Mouse (Mus musculus) kidney, postnatal 0 days (tissue): ENCODE results near the gene 2010315B03Rik. TPM values are rescaled to one million over a fixed set of nuclear protein-coding genes. Genes with fewer than 3 reads are reported as not detected.

Experiments
- ATAC-seq: fragments of 200-750 bp; cut with Nextera tagmentation; replicated peaks from 2 replicates; pipeline ENCODE4 v1.8.0; 2017; ENCODE audit warnings: low read depth, moderate number of reproducible peaks, moderate TSS enrichment, moderate library complexity; ENCODE audit not compliant: low FRiP score
- DNase-seq: peaks from one replicate; pipeline ENCODE4 v3.0.0-alpha.2; 2016; ENCODE audit warnings: low spot score
- H3K27ac ChIP-seq: fragments of 300-500 bp; sonication (generic); 2 replicates; pipeline ENCODE4 v1.5.1; 2014; ENCODE audit warnings: mild to moderate bottlenecking
- H3K27me3 ChIP-seq: fragments of 300-500 bp; sonication (generic); 2 replicates; pipeline ENCODE4 v1.6.1; 2014; ENCODE audit warnings: low read length, mixed read lengths; ENCODE audit not compliant: insufficient read depth
- H3K36me3 ChIP-seq: fragments of 300-500 bp; sonication (generic); 2 replicates; pipeline ENCODE4 v1.6.1; 2014; ENCODE audit warnings: low read length, mixed read lengths; ENCODE audit not compliant: insufficient read depth
- H3K4me1 ChIP-seq: fragments of 300-500 bp; sonication (generic); replicated peaks from 2 replicates; pipeline ENCODE4 v1.6.1; 2014; ENCODE audit warnings: antibody characterized with exemption, low read length, mixed read lengths; ENCODE audit not compliant: insufficient read depth
- H3K4me2 ChIP-seq: fragments of 300-500 bp; sonication (generic); 2 replicates; pipeline ENCODE4 v1.6.1; 2014; ENCODE audit warnings: mild to moderate bottlenecking, low read length, moderate library complexity, mixed read lengths
- H3K4me3 ChIP-seq: fragments of 300-500 bp; sonication (generic); replicated peaks from 2 replicates; pipeline ENCODE4 v1.5.1; 2014; ENCODE audit warnings: low read depth, low read length
- H3K9ac ChIP-seq: fragments of 300-500 bp; sonication (generic); 2 replicates; pipeline ENCODE4 v1.6.1; 2014; ENCODE audit warnings: low read depth, low read length
- H3K9me3 ChIP-seq: fragments of 300-500 bp; sonication (generic); replicated peaks from 2 replicates; pipeline ENCODE4 v1.6.1; 2016; ENCODE audit warnings: low read length, inconsistent platforms, mixed read lengths
- CTCF ChIP-seq: IDR thresholded peaks from 2 replicates; pipeline ENCODE4 v1.5.1; 2016; ENCODE audit warnings: antibody characterized with exemption, low read depth, mild to moderate bottlenecking, moderate library complexity
- WGBS: fragments of 180-500 bp; shearing (Covaris S2); extraction: QIAGEN DNeasy Blood & Tissue Kit; methylation state at CpG from one replicate; pipeline ENCODE4 v1.1.7; 2014; 5-methylcytosine and 5-hydroxymethylcytosine counted together
- polyA plus RNA-seq: library from polyadenylated mRNA; unstranded; fragments of >200 nt; fragmentation: Nextera tagmentation; extraction: Ambion mirVana; gene quantifications from 2 replicates; pipeline ENCODE4 v1.2.1, GENCODE M21; 2015

2010315B03Rik gene
- 14.6 and 16.7 TPM in 2 replicates for polyA plus RNA-seq

GRCm38 (mm10) chr9:124312171-124313142, at the start of gene 2010315B03Rik:
Gene 2010315B03Rik (minus strand): TSS chr9:124312696.
- Histone ChIP-seq H3K4me1 (no peaks in the 10 kb centered on the region), H3K9me3 (no peaks in the 10 kb centered on the region), H3K27ac (peak within 1 kb of the TSS; percentile 94), H3K4me3 (peak within 1 kb of the TSS; percentile 67), H3K27me3 (no peaks in the 10 kb centered on the region), H3K4me2 (peak within 1 kb of the TSS; percentile 60), H3K9ac (peak within 1 kb of the TSS; percentile 85), H3K36me3 (no peaks in the 10 kb centered on the region)
- TF ChIP-seq CTCF = no peak
- WGBS = 1% methylated on average over 21 of the region's 22 CpGs
- DNase-seq = peak; percentile 95
- ATAC-seq = peak; percentile 100

DNA sequence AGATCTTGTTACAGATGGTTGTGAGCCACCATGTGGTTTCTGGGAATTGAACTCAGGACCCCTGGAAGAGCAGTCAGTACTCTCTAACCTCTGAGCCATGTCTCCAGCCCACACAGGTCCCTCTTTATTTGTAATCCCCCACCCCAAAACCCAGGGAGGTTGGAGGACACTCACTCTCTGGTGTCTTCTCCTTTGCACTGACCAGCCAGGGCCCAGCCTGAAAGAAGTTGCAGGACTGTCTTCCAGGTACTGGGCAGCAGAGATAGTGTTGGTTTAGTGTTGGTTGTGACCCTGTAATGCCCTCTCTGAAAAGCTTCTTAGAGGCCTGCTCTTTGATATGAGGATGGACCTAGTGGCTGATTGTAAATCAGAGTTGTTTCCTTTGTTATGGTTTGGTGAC, 994 bp downstream of the 2010315B03Rik start:
- H3K4me3 ChIP-seq = peak overlapping the region; percentile 67
- no peaks in the 10 kb centered on the region for H3K4me1 ChIP-seq
- no peak for ATAC-seq
- no peaks in the 10 kb centered on the region for H3K27me3 ChIP-seq
- DNase-seq = no peak
- no peaks in the 10 kb centered on the region for H3K36me3 ChIP-seq
- no peak for TF ChIP-seq CTCF
- H3K4me2 ChIP-seq = peak overlapping the region; percentile 60
- H3K27ac ChIP-seq = peak overlapping the region; percentile 42; the same call in 1 of the 2 replicates
- no peaks in the 10 kb centered on the region for H3K9me3 ChIP-seq
- H3K9ac ChIP-seq = peak overlapping the region; percentile 85

DNA sequence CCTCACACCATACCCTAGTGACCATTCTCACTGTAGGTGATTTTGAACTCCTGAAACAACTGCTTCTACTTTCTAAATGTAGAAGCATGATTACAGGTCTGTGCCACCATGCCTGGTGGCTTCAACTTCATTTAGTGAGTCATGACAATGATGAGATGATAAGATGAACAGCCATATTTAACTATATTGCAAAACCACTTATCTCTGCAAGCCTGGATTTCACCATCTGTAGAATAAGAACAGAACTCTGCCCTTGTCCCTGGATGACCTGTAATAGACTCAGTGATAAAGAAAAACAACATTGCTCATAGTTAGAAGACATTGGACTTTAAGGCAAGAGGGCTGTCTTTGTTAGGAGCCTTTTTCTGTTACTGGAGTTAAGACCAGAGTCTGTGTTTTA, 24.2 kb downstream of the 2010315B03Rik start:
- no peak overlapping the region for H3K4me3 ChIP-seq
- no peak for ATAC-seq
- H3K27me3 ChIP-seq = no peaks in the 10 kb centered on the region
- TF ChIP-seq CTCF = no peak
- DNase-seq = no peak
- H3K36me3 ChIP-seq = peaks cover 5% of the 10 kb centered on the region; the same call in 1 of the 2 replicates
- no peaks in the 10 kb centered on the region for H3K4me1 ChIP-seq
- no peak overlapping the region for H3K27ac ChIP-seq
- peaks cover 8% of the 10 kb centered on the region for H3K9me3 ChIP-seq
- H3K9ac ChIP-seq = no peak overlapping the region
- H3K4me2 ChIP-seq = no peak overlapping the region

GRCm38 (mm10) chr9:124281912-124282686, 30.4 kb downstream of the 2010315B03Rik start:
- H3K9ac ChIP-seq = peak overlapping the region; percentile 77
- peak; percentile 97 for DNase-seq
- peaks cover 11% of the 10 kb centered on the region; the same call in 1 of the 2 replicates for H3K36me3 ChIP-seq
- WGBS = 1% methylated on average over 22 of the region's 22 CpGs
- peak overlapping the region; percentile 66 for H3K4me2 ChIP-seq
- no peaks in the 10 kb centered on the region for H3K27me3 ChIP-seq
- peak; percentile 16; the same call in 1 of the 2 replicates for TF ChIP-seq CTCF
- ATAC-seq = peak; percentile 97
- no peaks in the 10 kb centered on the region for H3K9me3 ChIP-seq
- peak overlapping the region; percentile 77 for H3K4me3 ChIP-seq
- H3K4me1 ChIP-seq = 0 out of 2 replicates have a peak, but pooled peaks cover 4% of the 10 kb centered on the region
- H3K27ac ChIP-seq = peak overlapping the region; percentile 83

GRCm38 (mm10) chr9:124281448-124281791, 31.1 kb downstream of the 2010315B03Rik start:
- no peak for TF ChIP-seq CTCF
- Histone ChIP-seq H3K9me3 (no peaks in the 10 kb centered on the region), H3K4me2 (peak overlapping the region; percentile 66), H3K36me3 (peaks cover 11% of the 10 kb centered on the region; the same call in 1 of the 2 replicates), H3K9ac (peak overlapping the region; percentile 77; the same call in 1 of the 2 replicates), H3K4me3 (peak overlapping the region; percentile 77), H3K4me1 (0 out of 2 replicates have a peak, but pooled peaks cover 4% of the 10 kb centered on the region), H3K27me3 (no peaks in the 10 kb centered on the region), H3K27ac (peak overlapping the region; percentile 83)
- WGBS = 16% methylated on average over 1 of the region's 1 CpGs
- ATAC-seq (no peak), DNase-seq (no peak)
